Mouse (Mus musculus): ENCODE data around the gene Gpr182. TPM values are rescaled to one million over a fixed set of nuclear protein-coding genes. Genes with fewer than 3 reads are reported as not detected.

Gpr182 gene
- polyA plus RNA-seq, 1 experiment from 2014 or later = 0.43 TPM

- Histone ChIP-seq H3K27me3 (ENCODE audit: control insufficient read depth, insufficient read depth, low read length) (no peaks in the 10 kb centered on the region), H3K36me3 (ENCODE audit: control insufficient read depth, insufficient read depth, low read length) (peaks cover 28% of the 10 kb centered on the region), H3K9ac (ENCODE audit: low read length) (no peak overlapping the region), H3K9me3 (ENCODE audit: control insufficient read depth, low read length) (no peaks in the 10 kb centered on the region), H3K27ac (ENCODE audit: low read depth, low read length) (no peak overlapping the region), H3K4me1 (replicated peaks; ENCODE audit: control insufficient read depth, insufficient read depth, low read length) (no peaks in the 10 kb centered on the region), H3K4me2 (ENCODE audit: low read depth, low read length, severe bottlenecking) (no peak overlapping the region), H3K4me3 (ENCODE audit: low read depth, low read length) (no peak overlapping the region)
- DNase-seq (ENCODE audit: low spot score) = peak; percentile 72
- ATAC-seq (replicated peaks; ENCODE audit: low FRiP score) = 0 out of 2 replicates have a peak, but pooled peaks have one; percentile 16
- 66% methylated on average over 5 of the region's 5 CpGs for WGBS
These were observed 6.9 kb downstream of the Gpr182 start for GRCm38 (mm10) chr10:127744661-127745060.

- Histone ChIP-seq H3K4me3 (ENCODE audit: low read depth, low read length) (peak overlapping the region; percentile 97), H3K4me2 (ENCODE audit: low read depth, low read length, severe bottlenecking) (peak overlapping the region; percentile 71), H3K27me3 (ENCODE audit: control insufficient read depth, insufficient read depth, low read length) (no peaks in the 10 kb centered on the region), H3K9me3 (ENCODE audit: control insufficient read depth, low read length) (no peaks in the 10 kb centered on the region), H3K4me1 (replicated peaks; ENCODE audit: control insufficient read depth, insufficient read depth, low read length) (no peaks in the 10 kb centered on the region), H3K27ac (ENCODE audit: low read depth, low read length) (peak overlapping the region; percentile 58), H3K36me3 (ENCODE audit: control insufficient read depth, insufficient read depth, low read length) (peaks cover 25% of the 10 kb centered on the region), H3K9ac (ENCODE audit: low read length) (peak overlapping the region; percentile 94)
- DNase-seq (ENCODE audit: low spot score) (peak; percentile 79), ATAC-seq (replicated peaks; ENCODE audit: low FRiP score) (no peak; the same call in none of the 2 replicates)
- WGBS = under 1% methylated on average over 53 of the region's 55 CpGs
These were observed 11.8 kb downstream of the Gpr182 start for GRCm38 (mm10) chr10:127739661-127740161.

GRCm38 (mm10) chr10:127739083-127739660 is 12.4 kb downstream of the Gpr182 start, which contains the start of gene Zbtb39:
Gene Zbtb39 (plus strand): TSS chr10:127739538.
- no peaks in the 10 kb centered on the region for H3K4me1 ChIP-seq (replicated peaks; ENCODE audit: control insufficient read depth, insufficient read depth, low read length)
- peaks cover 21% of the 10 kb centered on the region for H3K36me3 ChIP-seq (ENCODE audit: control insufficient read depth, insufficient read depth, low read length)
- H3K4me3 ChIP-seq (ENCODE audit: low read depth, low read length) = peak within 1 kb of the TSS; percentile 97
- no peaks in the 10 kb centered on the region for H3K27me3 ChIP-seq (ENCODE audit: control insufficient read depth, insufficient read depth, low read length)
- ATAC-seq (replicated peaks; ENCODE audit: low FRiP score) (peak; percentile 84), DNase-seq (ENCODE audit: low spot score) (peak; percentile 88)
- peak within 1 kb of the TSS; percentile 58 for H3K27ac ChIP-seq (ENCODE audit: low read depth, low read length)
- H3K9me3 ChIP-seq (ENCODE audit: control insufficient read depth, low read length) = no peaks in the 10 kb centered on the region
- peak within 1 kb of the TSS; percentile 94 for H3K9ac ChIP-seq (ENCODE audit: low read length)
- 2% methylated on average over 47 of the region's 61 CpGs for WGBS
- H3K4me2 ChIP-seq (ENCODE audit: low read depth, low read length, severe bottlenecking) = peak within 1 kb of the TSS; percentile 71

GRCm38 (mm10) chr10:127738151-127738882 is 13.2 kb downstream of the Gpr182 start:
- no peaks in the 10 kb centered on the region for H3K9me3 ChIP-seq (ENCODE audit: control insufficient read depth, low read length)
- H3K27ac ChIP-seq (ENCODE audit: low read depth, low read length) = no peak overlapping the region
- ATAC-seq (replicated peaks; ENCODE audit: low FRiP score) = no peak
- 52% methylated on average over 13 of the region's 13 CpGs for WGBS
- H3K9ac ChIP-seq (ENCODE audit: low read length) = no peak overlapping the region
- H3K4me3 ChIP-seq (ENCODE audit: low read depth, low read length) = no peak overlapping the region
- no peak overlapping the region for H3K4me2 ChIP-seq (ENCODE audit: low read depth, low read length, severe bottlenecking)
- H3K36me3 ChIP-seq (ENCODE audit: control insufficient read depth, insufficient read depth, low read length) = peaks cover 16% of the 10 kb centered on the region
- no peaks in the 10 kb centered on the region for H3K4me1 ChIP-seq (replicated peaks; ENCODE audit: control insufficient read depth, insufficient read depth, low read length)
- peak; percentile 68 for DNase-seq (ENCODE audit: low spot score)
- H3K27me3 ChIP-seq (ENCODE audit: control insufficient read depth, insufficient read depth, low read length) = no peaks in the 10 kb centered on the region

DNA sequence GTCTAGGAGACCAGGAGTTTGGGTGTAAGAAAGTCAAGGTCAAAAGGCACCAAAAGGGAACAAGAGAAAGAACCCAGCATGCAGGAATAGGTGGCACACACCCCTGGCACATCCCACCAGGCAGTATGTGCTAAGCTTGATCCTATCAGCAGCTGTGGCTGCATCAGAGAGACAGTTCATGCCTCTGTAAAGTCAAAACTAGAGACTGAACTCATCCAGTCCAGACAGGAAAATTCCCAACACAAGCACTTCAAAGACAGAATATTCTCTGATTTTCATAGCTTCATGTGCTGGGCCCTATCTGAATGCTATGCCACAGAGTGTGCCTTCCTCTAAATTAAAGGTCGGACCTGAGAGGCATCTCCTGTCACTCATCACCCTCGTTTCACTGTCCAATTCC is 14.0 kb downstream of the Gpr182 start:
- Histone ChIP-seq H3K9me3 (ENCODE audit: control insufficient read depth, low read length) (no peaks in the 10 kb centered on the region), H3K27me3 (ENCODE audit: control insufficient read depth, insufficient read depth, low read length) (no peaks in the 10 kb centered on the region; the same call in 1 of the 2 replicates), H3K4me3 (ENCODE audit: low read depth, low read length) (no peak overlapping the region), H3K27ac (ENCODE audit: low read depth, low read length) (no peak overlapping the region), H3K4me1 (replicated peaks; ENCODE audit: control insufficient read depth, insufficient read depth, low read length) (no peaks in the 10 kb centered on the region), H3K9ac (ENCODE audit: low read length) (no peak overlapping the region), H3K36me3 (ENCODE audit: control insufficient read depth, insufficient read depth, low read length) (peaks cover 9% of the 10 kb centered on the region), H3K4me2 (ENCODE audit: low read depth, low read length, severe bottlenecking) (no peak overlapping the region)
- ATAC-seq (replicated peaks; ENCODE audit: low FRiP score) = no peak
- 22% methylated on average over 2 of the region's 2 CpGs for WGBS
- no peak for DNase-seq (ENCODE audit: low spot score)

DNA sequence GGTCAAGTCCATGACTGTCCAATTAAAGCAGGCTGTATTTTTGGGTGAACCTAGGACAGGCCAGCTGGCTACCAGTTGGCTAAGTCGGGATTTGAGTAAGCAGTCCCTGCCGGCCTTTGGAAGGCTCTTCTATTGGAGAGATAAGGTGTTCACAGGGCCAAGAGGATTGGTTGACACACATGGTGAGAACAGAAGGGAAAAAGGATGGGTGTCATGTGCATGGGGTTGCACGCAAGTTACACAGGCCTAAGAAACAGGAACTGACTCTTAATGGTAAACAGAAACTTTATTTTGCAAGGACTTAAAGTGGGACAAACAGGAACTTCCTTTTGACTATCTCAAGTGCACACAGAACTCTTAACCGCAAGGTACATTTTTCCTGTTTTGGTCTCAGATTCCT is 14.6 kb downstream of the Gpr182 start:
- 82% methylated on average over 4 of the region's 4 CpGs for WGBS

GRCm38 (mm10) chr10:127736266-127736665 is 15.3 kb downstream of the Gpr182 start:
- no peak for DNase-seq (ENCODE audit: low spot score)
- Histone ChIP-seq H3K4me2 (ENCODE audit: low read depth, low read length, severe bottlenecking) (no peak overlapping the region), H3K27ac (ENCODE audit: low read depth, low read length) (no peak overlapping the region), H3K4me1 (replicated peaks; ENCODE audit: control insufficient read depth, insufficient read depth, low read length) (no peaks in the 10 kb centered on the region; the same call in 1 of the 2 replicates), H3K4me3 (ENCODE audit: low read depth, low read length) (no peak overlapping the region), H3K36me3 (ENCODE audit: control insufficient read depth, insufficient read depth, low read length) (no peaks in the 10 kb centered on the region), H3K9me3 (ENCODE audit: control insufficient read depth, low read length) (no peaks in the 10 kb centered on the region), H3K9ac (ENCODE audit: low read length) (no peak overlapping the region), H3K27me3 (ENCODE audit: control insufficient read depth, insufficient read depth, low read length) (peaks cover 2% of the 10 kb centered on the region; the same call in 1 of the 2 replicates)
- no peak for ATAC-seq (replicated peaks; ENCODE audit: low FRiP score)
- WGBS = 76% methylated on average over 2 of the region's 2 CpGs

More for the DNA sequence above, 14.6 kb downstream of the Gpr182 start:
- Histone ChIP-seq H3K4me2 (ENCODE audit: low read depth, low read length, severe bottlenecking) (no peak overlapping the region), H3K36me3 (ENCODE audit: control insufficient read depth, insufficient read depth, low read length) (peaks cover 2% of the 10 kb centered on the region; the same call in 1 of the 2 replicates), H3K27ac (ENCODE audit: low read depth, low read length) (no peak overlapping the region), H3K4me3 (ENCODE audit: low read depth, low read length) (no peak overlapping the region), H3K9ac (ENCODE audit: low read length) (no peak overlapping the region), H3K9me3 (ENCODE audit: control insufficient read depth, low read length) (no peaks in the 10 kb centered on the region), H3K4me1 (replicated peaks; ENCODE audit: control insufficient read depth, insufficient read depth, low read length) (no peaks in the 10 kb centered on the region), H3K27me3 (ENCODE audit: control insufficient read depth, insufficient read depth, low read length) (peaks cover 2% of the 10 kb centered on the region; the same call in 1 of the 2 replicates)
- no peak for ATAC-seq (replicated peaks; ENCODE audit: low FRiP score)
- no peak for DNase-seq (ENCODE audit: low spot score)

DNA sequence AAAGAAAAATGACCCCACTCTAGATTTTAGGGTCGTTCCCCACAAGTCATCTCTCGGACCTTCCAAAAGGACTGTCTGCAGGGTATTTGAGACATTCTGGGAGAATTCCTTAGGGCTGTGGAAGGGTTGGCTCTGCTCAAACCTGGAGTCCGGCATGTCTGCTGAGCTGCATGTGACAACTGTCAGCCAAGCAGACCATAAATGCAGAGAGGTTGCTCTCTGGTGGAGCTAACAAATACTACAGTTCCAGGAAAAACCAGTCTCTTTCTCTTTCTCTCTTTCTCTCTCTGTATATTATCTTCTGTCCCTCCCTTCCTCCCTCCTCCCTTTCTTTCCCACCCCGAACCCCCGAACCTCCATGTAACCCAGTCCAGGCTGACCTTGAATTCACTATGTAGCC is 17.1 kb downstream of the Gpr182 start:
- Histone ChIP-seq H3K4me2 (ENCODE audit: low read depth, low read length, severe bottlenecking) (no peak overlapping the region), H3K27me3 (ENCODE audit: control insufficient read depth, insufficient read depth, low read length) (peaks cover 4% of the 10 kb centered on the region; the same call in 1 of the 2 replicates), H3K4me1 (replicated peaks; ENCODE audit: control insufficient read depth, insufficient read depth, low read length) (peaks cover 3% of the 10 kb centered on the region; the same call in 1 of the 2 replicates), H3K9ac (ENCODE audit: low read length) (no peak overlapping the region), H3K36me3 (ENCODE audit: control insufficient read depth, insufficient read depth, low read length) (no peaks in the 10 kb centered on the region), H3K9me3 (ENCODE audit: control insufficient read depth, low read length) (no peaks in the 10 kb centered on the region), H3K4me3 (ENCODE audit: low read depth, low read length) (no peak overlapping the region), H3K27ac (ENCODE audit: low read depth, low read length) (no peak overlapping the region)
- DNase-seq (ENCODE audit: low spot score) (no peak), ATAC-seq (replicated peaks; ENCODE audit: low FRiP score) (no peak)
- 57% methylated on average over 5 of the region's 5 CpGs for WGBS
